8 mouse cellular contexts compared by ENCODE assay signal in genomic region chr17:24167891-24168505, GRCm38 (mm10). TPM values are rescaled to one million over a fixed set of nuclear protein-coding genes. Genes with fewer than 3 reads are reported as not detected.
DNase-seq lines count a peak whose midpoint lies in the region; ATAC-seq and TF ChIP-seq lines count a peak whose summit lies in the region.

No protein-coding gene starts in this region.

- TF ChIP-seq POLR2A in bone marrow macrophage, adult 2 months (IDR thresholded peaks at IDR 0.05; ENCODE audit: borderline replicate concordance, low read depth, low read length), result 0 out of 2 replicates have a peak, but pooled peaks have one; percentile 6

- peaks cover 22% of the 10 kb centered on the region for H3K36me3 ChIP-seq in heart, embryonic 15.5 days
- no peaks in the 10 kb centered on the region for H3K36me3 ChIP-seq in hindbrain, embryonic 16.5 days (ENCODE audit: control insufficient read depth, insufficient read depth, low read length)
- peaks cover 13% of the 10 kb centered on the region for H3K36me3 ChIP-seq in midbrain, embryonic 14.5 days (ENCODE audit: control insufficient read depth, insufficient read depth, low read length)

- no peak for DNase-seq in heart, postnatal 10 days
- DNase-seq in midbrain, embryonic 14.5 days, result no peak
- DNase-seq in right cerebral cortex, postnatal 25 days, result no peak
- no peak for DNase-seq in spleen, postnatal 36 days (ENCODE audit: low spot score in 2 of 2)

- 0 out of 2 replicates have a peak, but pooled peaks have one; percentile 4 for TF ChIP-seq CTCF in bone marrow macrophage, adult 2 months (IDR thresholded peaks at IDR 0.05; ENCODE audit: low read depth, low read length)

- 48% methylated on average over 7 of the region's 7 CpGs for WGBS in heart, embryonic 15.5 days
- WGBS in hindbrain, embryonic 16.5 days, result 58% methylated on average over 7 of the region's 7 CpGs
- 62% methylated on average over 7 of the region's 7 CpGs for WGBS in midbrain, embryonic 14.5 days

- peak overlapping the region; percentile 85 for H3K4me3 ChIP-seq in heart, embryonic 15.5 days
- peak overlapping the region; percentile 92 for H3K4me3 ChIP-seq in bone marrow macrophage, adult 2 months (ENCODE audit: insufficient read depth, low read length)
- peak overlapping the region; percentile 84 for H3K4me3 ChIP-seq in hindbrain, embryonic 16.5 days (ENCODE audit: low read length)
- H3K4me3 ChIP-seq in midbrain, embryonic 14.5 days (replicated peaks; ENCODE audit: low read depth, low read length), result peak overlapping the region; percentile 91

- no peak for ATAC-seq in heart, embryonic 15.5 days (replicated peaks; ENCODE audit: insufficient number of reproducible peaks, insufficient read depth, low FRiP score, low read depth)
- no peak for ATAC-seq in hindbrain, embryonic 16.5 days
- ATAC-seq in midbrain, embryonic 14.5 days (ENCODE audit: low FRiP score, low TSS enrichment), result no peak
- ATAC-seq in erythroid progenitor cell, adult 5-6 weeks (replicated peaks; ENCODE audit: low FRiP score, poor library complexity, severe bottlenecking), result no peak

- intact Hi-C loops in heart, postnatal 10 days (cut with DNase I), result loop anchor here (1.0 kb wide), 1 partner anchor 49 kb away; no protein-coding TSS in a partner anchor

- peak overlapping the region; percentile 89 for H3K9ac ChIP-seq in heart, embryonic 15.5 days
- H3K9ac ChIP-seq in hindbrain, embryonic 16.5 days (ENCODE audit: low read depth, low read length), result peak overlapping the region; percentile 93
- H3K9ac ChIP-seq in midbrain, embryonic 14.5 days (replicated peaks; ENCODE audit: low read length), result peak overlapping the region; percentile 88

- peak overlapping the region; percentile 99; the same call in 1 of the 2 replicates for H3K27ac ChIP-seq in heart, embryonic 15.5 days
- peak overlapping the region; percentile 98 for H3K27ac ChIP-seq in bone marrow macrophage, adult 2 months (ENCODE audit: insufficient read depth, low read depth, low read length)
- peak overlapping the region; percentile 100 for H3K27ac ChIP-seq in hindbrain, embryonic 16.5 days (ENCODE audit: low read depth, low read length)
- H3K27ac ChIP-seq in midbrain, embryonic 14.5 days (replicated peaks; ENCODE audit: low read depth, low read length), result peak overlapping the region; percentile 98

- H3K9me3 ChIP-seq in heart, embryonic 15.5 days (replicated peaks), result no peaks in the 10 kb centered on the region
- H3K9me3 ChIP-seq in hindbrain, embryonic 16.5 days (ENCODE audit: control insufficient read depth, low read length), result no peaks in the 10 kb centered on the region
- no peaks in the 10 kb centered on the region for H3K9me3 ChIP-seq in midbrain, embryonic 14.5 days (ENCODE audit: control insufficient read depth, low read length)

- peak overlapping the region; percentile 80 for H3K4me2 ChIP-seq in heart, embryonic 15.5 days
- peak overlapping the region; percentile 81 for H3K4me2 ChIP-seq in hindbrain, embryonic 16.5 days (ENCODE audit: low read length)
- peak overlapping the region; percentile 88 for H3K4me2 ChIP-seq in midbrain, embryonic 14.5 days (ENCODE audit: low read length)

- no peaks in the 10 kb centered on the region for H3K27me3 ChIP-seq in heart, embryonic 15.5 days
- H3K27me3 ChIP-seq in hindbrain, embryonic 16.5 days (replicated peaks; ENCODE audit: control insufficient read depth, insufficient read depth, low read length), result no peaks in the 10 kb centered on the region
- H3K27me3 ChIP-seq in midbrain, embryonic 14.5 days (ENCODE audit: control insufficient read depth, insufficient read depth, low read length), result no peaks in the 10 kb centered on the region

- H3K4me1 ChIP-seq in heart, embryonic 15.5 days (replicated peaks), result peaks cover 32% of the 10 kb centered on the region
- H3K4me1 ChIP-seq in bone marrow macrophage, adult 2 months (ENCODE audit: control insufficient read depth, insufficient read depth, low read length), result peaks cover 29% of the 10 kb centered on the region
- H3K4me1 ChIP-seq in hindbrain, embryonic 16.5 days (ENCODE audit: control insufficient read depth, insufficient read depth, low read depth, low read length), result peaks cover 28% of the 10 kb centered on the region
- H3K4me1 ChIP-seq in midbrain, embryonic 14.5 days (ENCODE audit: control insufficient read depth, insufficient read depth, low read length), result peaks cover 18% of the 10 kb centered on the region

RNA-seq across cellular contexts. Expression of gene Atp6v0c, which starts 1.5 kb away (rescaled TPM):
- polyA plus RNA-seq in heart, embryonic 15.5 days (2015; fragmentation: Nextera tagmentation; extraction: Ambion mirVana), result 447 and 510 TPM in 2 replicates
- total RNA-seq in heart, postnatal 10 days (2021), result 100 to 1,000 TPM; 275 to 284 TPM
- polyA plus RNA-seq in bone marrow macrophage, adult 2 months (2012; ENCODE audit: insufficient read depth, insufficient read length, missing spikeins), result 1,159 and 1,346 TPM in 2 replicates
- 1,653 and 1,817 TPM in 2 replicates for polyA plus RNA-seq in hindbrain, embryonic 16.5 days (2015; fragmentation: Nextera tagmentation; extraction: Ambion mirVana)
- 1,214 and 1,517 TPM in 2 replicates for polyA plus RNA-seq in midbrain, embryonic 14.5 days (2014; fragmentation: Nextera tagmentation; extraction: Ambion mirVana)
- 231 and 265 TPM in 2 replicates for total RNA-seq in erythroid progenitor cell, adult 5-6 weeks (2015; ENCODE audit: low replicate concordance)
- total RNA-seq in erythroid progenitor cell, adult 5-6 weeks (2017; ENCODE audit: low replicate concordance), result 83.8 and 103 TPM in 2 replicates

RNA-seq across cellular contexts. Expression of gene Amdhd2, which starts 4.4 kb away (rescaled TPM):
- polyA plus RNA-seq in heart, embryonic 15.5 days (2015; fragmentation: Nextera tagmentation; extraction: Ambion mirVana), result 20.6 and 28.8 TPM in 2 replicates
- 10 to 100 TPM; 20.7 to 22.8 TPM for total RNA-seq in heart, postnatal 10 days (2021)
- 89.6 and 118 TPM in 2 replicates for polyA plus RNA-seq in bone marrow macrophage, adult 2 months (2012; ENCODE audit: insufficient read depth, insufficient read length, missing spikeins)
- polyA plus RNA-seq in hindbrain, embryonic 16.5 days (2015; fragmentation: Nextera tagmentation; extraction: Ambion mirVana), result 35.2 and 41.0 TPM in 2 replicates
- polyA plus RNA-seq in midbrain, embryonic 14.5 days (2014; fragmentation: Nextera tagmentation; extraction: Ambion mirVana), result 25.8 and 27.6 TPM in 2 replicates
- total RNA-seq in erythroid progenitor cell, adult 5-6 weeks (2015; ENCODE audit: low replicate concordance), result 10.5 and 20.5 TPM in 2 replicates
- 9.8 and 10.7 TPM in 2 replicates for total RNA-seq in erythroid progenitor cell, adult 5-6 weeks (2017; ENCODE audit: low replicate concordance)

RNA-seq across cellular contexts. Expression of gene Pdpk1, which starts 17.3 kb away (rescaled TPM):
- 37.7 and 39.5 TPM in 2 replicates for polyA plus RNA-seq in heart, embryonic 15.5 days (2015; fragmentation: Nextera tagmentation; extraction: Ambion mirVana)
- 10 to 100 TPM; 49.4 to 52.9 TPM for total RNA-seq in heart, postnatal 10 days (2021)
- 32.9 and 39.6 TPM in 2 replicates for polyA plus RNA-seq in bone marrow macrophage, adult 2 months (2012; ENCODE audit: insufficient read depth, insufficient read length, missing spikeins)
- 63.5 and 65.1 TPM in 2 replicates for polyA plus RNA-seq in hindbrain, embryonic 16.5 days (2015; fragmentation: Nextera tagmentation; extraction: Ambion mirVana)
- polyA plus RNA-seq in midbrain, embryonic 14.5 days (2014; fragmentation: Nextera tagmentation; extraction: Ambion mirVana), result 68.3 and 74.3 TPM in 2 replicates
- total RNA-seq in erythroid progenitor cell, adult 5-6 weeks (2015; ENCODE audit: low replicate concordance), result 83.6 and 88.0 TPM in 2 replicates
- total RNA-seq in erythroid progenitor cell, adult 5-6 weeks (2017; ENCODE audit: low replicate concordance), result 74.5 and 76.8 TPM in 2 replicates

RNA-seq across cellular contexts. Expression of gene Tbc1d24, which starts 37.4 kb away (rescaled TPM):
- polyA plus RNA-seq in heart, embryonic 15.5 days (2015; fragmentation: Nextera tagmentation; extraction: Ambion mirVana), result 3.6 and 3.8 TPM in 2 replicates
- 10 to 100 TPM in 1 of 2 experiments, 1 to 10 TPM in 1; 8.4 to 11.0 TPM for total RNA-seq in heart, postnatal 10 days (2021)
- polyA plus RNA-seq in bone marrow macrophage, adult 2 months (2012; ENCODE audit: insufficient read depth, insufficient read length, missing spikeins), result 23.0 and 24.0 TPM in 2 replicates
- 26.6 and 29.5 TPM in 2 replicates for polyA plus RNA-seq in hindbrain, embryonic 16.5 days (2015; fragmentation: Nextera tagmentation; extraction: Ambion mirVana)
- polyA plus RNA-seq in midbrain, embryonic 14.5 days (2014; fragmentation: Nextera tagmentation; extraction: Ambion mirVana), result 25.9 and 27.0 TPM in 2 replicates
- 3.4 and 5.8 TPM in 2 replicates for total RNA-seq in erythroid progenitor cell, adult 5-6 weeks (2015; ENCODE audit: low replicate concordance)
- total RNA-seq in erythroid progenitor cell, adult 5-6 weeks (2017; ENCODE audit: low replicate concordance), result 2.6 and 2.7 TPM in 2 replicates

RNA-seq across cellular contexts. Expression of gene Ntn3, which starts 41.3 kb away (rescaled TPM):
- polyA plus RNA-seq in heart, embryonic 15.5 days (2015; fragmentation: Nextera tagmentation; extraction: Ambion mirVana), result 1.9 and 2.9 TPM in 2 replicates
- 1 to 10 TPM; 1.6 to 1.7 TPM for total RNA-seq in heart, postnatal 10 days (2021)
- 0.47 TPM in 1 of 2 replicates, not detected in the other for polyA plus RNA-seq in bone marrow macrophage, adult 2 months (2012; ENCODE audit: insufficient read depth, insufficient read length, missing spikeins)
- polyA plus RNA-seq in hindbrain, embryonic 16.5 days (2015; fragmentation: Nextera tagmentation; extraction: Ambion mirVana), result 4.5 and 4.6 TPM in 2 replicates
- polyA plus RNA-seq in midbrain, embryonic 14.5 days (2014; fragmentation: Nextera tagmentation; extraction: Ambion mirVana), result 3.1 and 3.4 TPM in 2 replicates
- total RNA-seq in erythroid progenitor cell, adult 5-6 weeks (2015; ENCODE audit: low replicate concordance), result not detected in 2 replicates
- total RNA-seq in erythroid progenitor cell, adult 5-6 weeks (2017; ENCODE audit: low replicate concordance), result not detected in 2 replicates
